Mouse (Mus musculus): ENCODE data around the gene Cfap221.

Gene Cfap221

GRCm38 (mm10) chr1:119996798-119997581 lies at the start of gene Cfap221:
Gene Cfap221, minus strand, starts transcription at chr1:119997234.
- peak in 1 of 2 experiments; percentile 6 for DNase-seq

GRCm38 (mm10) chr1:120044584-120044983 lies 47.5 kb upstream of the Cfap221 start:
- DNase-seq: no peak

DNA sequence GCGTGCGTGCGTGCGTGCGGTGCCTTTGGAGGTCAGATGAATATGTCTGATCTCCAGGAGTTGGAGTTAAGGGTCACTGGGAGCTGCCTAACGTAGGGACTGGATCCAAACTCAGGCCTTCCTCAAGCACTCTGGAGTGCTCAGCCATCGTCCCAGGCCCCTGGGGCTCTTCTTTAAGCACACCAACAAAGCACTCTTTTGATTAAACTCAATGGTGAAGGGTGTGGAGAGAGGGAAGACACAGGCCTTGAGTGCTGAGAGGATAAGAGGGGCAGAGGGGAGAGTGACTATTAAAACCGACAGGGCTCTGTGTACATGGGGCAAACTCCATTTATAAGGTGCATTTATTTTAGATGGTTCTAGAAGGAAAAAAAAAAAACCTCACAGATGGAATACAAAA lies 45.4 kb upstream of the Cfap221 start:
- DNase-seq: no peak

GRCm38 (mm10) chr1:120038594-120038993 lies 41.6 kb upstream of the Cfap221 start:
- no peak for DNase-seq

- no peak for DNase-seq
Observed at GRCm38 (mm10) chr1:120037021-120037683, 40.1 kb upstream of the Cfap221 start.

- DNase-seq: no peak
Observed at GRCm38 (mm10) chr1:120035456-120036034, 38.5 kb upstream of the Cfap221 start.

DNA sequence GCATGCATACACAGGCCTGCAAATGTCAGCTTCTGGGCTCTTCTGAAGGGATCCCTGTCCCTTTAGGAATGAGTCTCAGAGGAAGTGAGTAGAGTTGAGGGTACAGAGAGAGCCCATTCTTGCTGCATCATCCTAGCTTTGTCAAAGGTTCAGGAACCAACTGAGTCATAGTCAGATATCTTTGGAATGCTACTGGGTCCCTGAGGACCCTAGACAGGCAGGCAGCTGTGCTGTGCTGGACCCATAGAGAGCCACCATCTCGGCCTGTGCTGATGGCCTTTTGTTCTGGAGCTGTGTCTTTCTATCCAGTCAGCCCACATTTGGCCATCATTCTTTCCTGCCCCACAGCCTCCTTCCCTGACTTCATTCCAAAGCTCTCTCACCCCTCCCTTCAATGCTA lies 37.8 kb upstream of the Cfap221 start:
- no peak for DNase-seq

DNA sequence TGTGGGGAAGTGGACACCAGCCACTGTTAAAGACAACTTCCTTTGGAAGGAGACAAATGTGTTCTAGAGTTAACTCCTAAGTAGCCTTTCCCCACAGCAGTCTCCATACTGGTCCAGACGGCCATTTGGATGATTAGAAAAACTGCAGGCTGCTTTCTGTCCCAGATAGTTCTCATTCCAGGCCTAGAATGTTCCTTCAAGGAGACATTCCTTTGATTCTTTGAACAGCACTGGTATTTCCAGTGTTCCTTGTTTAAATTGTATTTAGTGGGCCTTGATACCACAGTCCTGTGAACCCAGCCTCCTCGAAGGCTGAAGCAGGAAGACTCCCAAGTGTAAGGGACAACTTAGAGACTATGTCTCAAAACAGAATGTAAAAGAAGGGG lies 36.4 kb upstream of the Cfap221 start:
- DNase-seq: no peak

GRCm38 (mm10) chr1:120032804-120033468 lies 35.9 kb upstream of the Cfap221 start:
- peak; percentile 42 to 55 for DNase-seq

DNA sequence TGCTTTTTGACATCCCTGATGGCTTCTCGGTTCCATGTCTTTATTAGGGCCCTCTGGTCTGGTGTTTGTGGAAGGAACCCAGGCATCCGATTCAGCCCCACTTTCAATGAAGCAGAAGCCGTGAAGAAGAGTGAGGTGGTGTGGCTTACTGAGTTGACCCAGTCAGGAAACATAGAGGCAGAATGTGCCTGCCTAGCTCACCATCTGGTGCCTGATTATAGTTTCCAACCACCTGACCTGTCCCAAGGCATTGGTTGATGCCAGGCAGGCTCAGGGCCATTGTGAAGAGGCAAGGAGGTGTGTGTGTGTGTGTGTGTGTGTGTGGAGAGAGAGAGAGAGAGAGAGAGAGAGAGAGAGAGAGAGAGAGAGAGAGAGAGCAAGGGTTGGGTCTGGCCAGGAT lies 33.4 kb upstream of the Cfap221 start:
- no peak for DNase-seq

DNA sequence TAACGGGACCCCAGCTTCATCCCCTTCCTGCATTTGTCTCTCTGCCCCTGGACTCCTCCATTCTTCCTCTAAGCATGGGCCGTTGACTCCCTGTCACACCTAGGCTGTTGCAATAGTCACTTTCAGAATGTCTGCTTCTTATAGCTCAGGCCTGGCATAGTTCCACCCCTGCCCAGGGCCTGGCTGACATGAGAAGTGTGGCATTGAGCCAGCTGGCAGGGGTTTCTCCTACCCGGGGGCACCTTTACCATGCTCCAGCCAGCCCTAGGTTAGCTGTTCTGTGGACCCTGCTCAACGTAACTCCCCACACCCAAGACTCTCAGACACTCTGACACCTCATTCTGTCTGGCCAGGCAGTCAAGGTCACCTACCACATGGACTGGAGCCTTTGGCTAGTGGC lies 30.7 kb upstream of the Cfap221 start:
- no peak for DNase-seq

DNA sequence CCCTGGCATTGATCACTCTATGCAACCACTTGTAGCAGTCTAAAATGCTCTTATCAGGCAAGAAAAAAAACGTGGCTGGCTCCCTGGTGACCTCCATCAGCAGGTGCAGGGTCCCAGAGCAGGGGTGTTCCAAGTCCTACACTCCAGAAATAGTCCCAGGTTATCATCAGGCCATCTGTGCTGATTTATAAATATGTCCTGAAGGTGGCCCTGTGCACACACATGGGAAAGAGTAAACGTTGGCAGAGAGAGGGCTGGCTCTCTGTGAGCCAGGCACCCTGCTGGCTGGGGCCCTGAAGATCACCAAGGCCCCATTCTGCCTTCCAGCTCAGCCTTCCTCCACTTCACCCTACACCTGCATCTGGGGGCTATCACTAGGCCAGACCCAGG lies 28.0 kb upstream of the Cfap221 start:
- no peak for DNase-seq

- DNase-seq: no peak
Observed at GRCm38 (mm10) chr1:120024331-120025049, 27.5 kb upstream of the Cfap221 start.

DNA sequence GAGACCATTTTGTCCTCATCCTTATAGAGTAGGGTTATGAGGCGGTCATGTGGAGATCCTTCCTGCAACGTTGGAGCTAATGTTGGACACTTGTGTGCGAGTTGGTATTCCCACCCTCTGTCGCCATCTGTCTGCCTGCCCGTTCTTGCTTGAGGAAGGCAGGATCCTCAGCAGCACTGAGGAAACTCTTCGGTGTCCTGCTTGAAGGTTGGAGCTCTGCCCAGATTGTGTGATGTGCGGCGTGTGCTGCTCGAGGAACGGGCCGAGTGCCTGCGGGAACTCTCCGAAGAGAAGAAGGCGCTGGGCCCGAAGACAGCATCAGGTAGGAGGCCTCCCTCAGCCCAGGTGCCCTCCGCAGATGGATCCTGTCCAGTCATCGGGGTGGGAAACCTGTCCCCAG lies 24.9 kb upstream of the Cfap221 start:
- DNase-seq: no peak

DNA sequence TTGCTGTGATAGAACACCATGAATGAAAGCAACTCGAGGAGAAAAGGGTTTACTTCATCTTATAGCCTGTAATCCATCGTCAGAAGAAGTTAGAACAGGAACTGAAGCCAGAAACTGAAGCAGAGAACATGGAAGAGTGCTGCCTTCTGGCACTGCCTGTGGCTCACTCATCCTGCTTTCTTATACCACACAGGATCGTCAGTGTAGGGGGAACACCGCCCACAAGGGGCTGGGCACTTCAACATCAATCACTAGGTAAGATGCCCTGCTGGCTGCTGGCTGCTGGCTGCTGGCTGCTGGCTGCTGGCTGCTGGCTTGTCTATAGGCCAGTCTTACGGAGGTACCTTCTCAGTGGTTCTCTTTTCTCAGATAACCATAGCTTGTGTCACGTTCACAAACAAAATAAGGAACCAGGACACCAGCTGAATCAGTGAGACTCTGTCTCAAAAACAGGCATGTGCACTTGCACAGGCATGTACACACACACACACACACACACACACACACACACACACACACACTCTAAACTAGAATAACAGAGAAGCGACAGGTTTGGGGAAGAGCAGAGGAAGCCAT lies 23.4 kb upstream of the Cfap221 start:
- no peak for DNase-seq

DNA sequence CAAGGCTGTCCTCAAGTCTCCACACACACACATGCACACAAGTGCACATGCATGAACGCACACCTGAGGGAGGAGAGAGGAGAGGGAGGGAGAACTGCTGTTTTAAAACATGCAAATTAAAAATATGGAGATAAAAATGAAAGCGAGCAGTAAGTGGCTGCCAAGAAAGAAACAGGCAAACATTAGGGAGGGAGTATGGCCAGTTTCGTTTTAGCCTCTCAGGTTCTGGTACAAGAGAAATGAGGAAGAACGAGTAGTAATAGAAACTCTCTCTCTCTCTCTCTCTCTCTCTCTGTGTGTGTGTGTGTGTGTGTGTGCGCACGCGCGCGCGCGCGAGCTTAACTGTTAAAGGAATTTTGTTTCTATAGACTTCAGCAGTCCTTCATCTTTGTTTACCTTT lies 22.4 kb upstream of the Cfap221 start:
- peak; percentile 9 for DNase-seq

- no peak for DNase-seq
Observed at GRCm38 (mm10) chr1:120018900-120019299, 21.9 kb upstream of the Cfap221 start.

DNA sequence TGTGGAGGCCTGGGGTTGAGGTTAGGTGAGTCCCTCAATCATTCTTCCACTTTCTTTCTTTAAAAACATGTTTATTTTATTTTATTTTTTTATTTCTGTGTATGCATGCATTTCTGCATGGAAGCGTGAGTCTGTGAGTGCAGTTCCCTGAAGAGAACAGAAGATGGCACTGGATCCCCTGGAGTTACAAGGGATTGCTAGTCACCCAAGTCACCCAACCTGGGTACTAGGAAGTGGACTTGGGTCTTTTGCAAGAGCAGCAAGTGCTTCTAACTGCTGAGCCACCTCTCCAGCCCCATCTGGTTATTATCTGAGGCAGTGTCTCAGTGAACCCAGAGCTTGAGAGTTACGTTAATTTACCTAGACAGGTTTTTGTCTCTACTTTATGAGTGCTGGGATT lies 19.2 kb upstream of the Cfap221 start:
- no peak for DNase-seq

- DNase-seq: peak; percentile 55 to 59
Observed at GRCm38 (mm10) chr1:120013111-120013510, 16.1 kb upstream of the Cfap221 start.

- no peak for DNase-seq
Observed at GRCm38 (mm10) chr1:120012638-120013037, 15.6 kb upstream of the Cfap221 start.

DNA sequence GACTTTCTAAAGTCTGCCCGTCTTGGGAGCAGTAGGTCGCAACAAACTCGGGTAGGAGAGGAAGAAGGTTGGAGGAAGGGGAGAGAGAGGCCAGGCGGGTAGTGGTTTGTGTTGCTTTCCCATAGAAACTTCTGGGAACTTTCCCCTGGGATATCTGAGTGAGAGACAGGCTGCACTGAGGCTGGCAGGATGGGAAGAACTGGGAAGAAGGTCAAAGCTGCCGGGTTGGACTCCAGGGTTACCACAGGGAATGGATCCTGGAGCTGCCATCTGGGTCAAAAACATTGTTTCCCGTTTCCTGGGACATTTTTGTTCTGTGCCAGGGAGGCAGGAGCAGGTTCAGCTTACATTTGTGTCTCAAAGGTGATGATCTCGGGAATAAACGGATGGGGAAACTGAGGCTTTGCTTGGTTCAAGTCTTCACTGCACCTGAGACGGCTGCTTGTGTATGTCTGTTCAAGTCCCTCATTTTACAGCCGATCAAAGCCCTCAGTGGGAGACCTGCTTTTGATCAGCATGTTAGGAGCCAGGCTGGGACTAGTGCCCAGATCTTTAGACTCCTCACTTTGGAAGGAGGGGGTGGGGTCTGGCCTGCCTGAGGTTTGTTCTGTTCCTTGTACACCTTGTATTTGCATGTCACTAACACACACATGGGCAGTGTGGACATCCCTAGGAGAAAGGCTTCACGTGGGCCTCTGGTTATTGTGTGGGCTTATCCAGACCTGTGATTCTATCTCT lies 11.0 kb upstream of the Cfap221 start:
- DNase-seq: no peak
